Mouse (Mus musculus) ovary, postnatal 10 days (tissue): ENCODE data around the gene Entpd1.
A peak's percentile ranks its signal among the peaks of the same experiment; 100 is the strongest.
"Not testable (repeated sequence)": the region's sequence is repeated elsewhere in the genome, so short reads cannot be mapped to it uniquely, and the experiment has no call there.

Experiments used
- DNase-seq: peaks from one replicate; pipeline ENCODE4 v3.0.0; 2022; ENCODE audit warnings: low spot score

Gene Entpd1

DNA sequence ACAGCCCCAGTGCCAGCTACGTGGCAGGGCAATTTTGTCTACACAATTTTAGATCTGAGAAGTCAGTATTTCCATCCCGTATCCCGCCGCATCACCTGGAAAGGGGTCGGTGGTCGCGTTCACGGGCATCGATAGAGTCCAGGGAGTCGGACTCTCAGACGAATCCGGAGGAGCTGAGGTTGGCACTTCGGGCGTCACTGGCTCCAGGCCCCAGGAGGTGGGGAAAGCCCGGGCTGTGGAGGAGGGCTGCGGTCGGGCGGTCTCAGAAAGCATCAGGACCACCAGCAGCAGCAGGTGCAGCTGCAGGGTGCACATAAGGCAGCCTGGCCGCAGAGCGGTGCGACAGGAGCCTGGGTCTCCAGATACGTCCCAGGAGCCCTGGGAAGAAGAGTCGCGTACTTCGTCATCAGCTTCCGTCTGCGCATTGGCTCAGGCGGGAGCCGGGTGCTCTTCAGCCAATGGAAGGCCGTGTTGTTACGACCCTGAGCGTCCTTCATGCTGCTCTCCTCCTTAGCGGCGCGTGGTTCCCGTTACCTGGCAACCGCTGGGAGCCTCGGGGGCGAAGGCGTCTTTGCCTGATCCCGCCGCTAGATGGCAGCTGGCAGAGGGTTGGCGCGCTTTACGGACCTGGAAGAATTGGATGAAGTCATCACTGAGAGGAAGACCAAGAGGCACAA lies at the start of gene Entpd1, which contains the start of gene Tctn3:
Entpd1 (plus strand) TSS at position 537 of the 677 bp plus-strand sequence.
Tctn3 (minus strand) TSS at position 404 of the 677 bp plus-strand sequence.
- DNase-seq, result peak; percentile 88

DNA sequence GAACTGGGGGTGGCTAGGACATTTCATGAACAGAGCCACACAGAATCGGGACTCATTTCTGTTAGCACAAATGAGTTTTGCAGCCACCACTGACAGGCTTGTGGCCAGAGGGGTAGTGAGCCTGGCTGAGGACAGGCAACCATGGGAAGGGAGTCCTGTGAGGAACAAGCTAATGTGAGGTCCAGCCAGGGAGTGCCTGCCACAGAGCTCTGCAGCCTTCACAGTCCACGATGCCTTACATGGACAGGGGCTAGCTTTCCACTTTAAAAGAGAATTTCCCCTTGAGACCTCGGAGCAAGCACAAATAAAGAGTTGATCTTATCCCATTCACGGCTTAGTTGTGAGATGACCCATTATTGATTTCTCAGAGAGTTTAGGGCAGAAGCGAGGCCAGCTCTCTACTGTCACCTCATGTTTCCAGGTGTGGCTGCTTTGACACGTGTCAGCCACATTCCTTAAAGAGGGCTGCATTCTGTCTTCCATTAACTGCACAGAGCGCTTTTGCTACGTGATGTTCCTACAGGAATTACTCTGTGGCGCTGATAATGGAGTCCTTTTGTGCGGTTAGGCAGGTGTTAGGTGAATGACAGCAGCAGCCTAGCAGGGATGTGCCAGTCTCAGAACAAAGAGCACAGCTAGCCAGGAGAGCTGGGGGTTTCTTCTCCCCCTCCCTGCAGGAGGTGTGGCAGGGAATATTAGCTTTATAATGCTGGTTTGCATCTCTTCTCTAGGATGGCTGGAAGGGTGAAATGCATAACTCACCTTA lies 48.1 kb upstream of the Entpd1 start:
- DNase-seq, result no peak

DNA sequence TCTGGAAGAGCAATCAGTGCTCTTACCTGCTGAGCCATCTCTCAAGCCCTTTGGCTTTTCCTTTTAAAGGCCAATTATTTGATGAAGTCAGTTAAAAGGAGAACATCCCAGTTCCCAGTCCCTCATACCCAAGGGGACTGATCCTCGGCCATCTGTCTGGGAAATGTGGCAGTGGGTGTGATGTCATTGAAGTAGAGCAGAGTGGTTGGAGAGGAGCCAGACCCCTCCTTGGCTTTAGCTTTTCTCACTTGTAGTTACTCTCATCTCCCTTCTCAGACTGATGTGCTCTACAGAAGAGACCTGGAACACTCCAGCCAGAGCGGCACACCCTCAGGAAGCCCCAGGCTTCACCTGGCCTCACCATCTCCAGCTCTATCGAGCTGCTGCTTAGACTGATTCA lies 44.5 kb upstream of the Entpd1 start:
- no peak for DNase-seq

DNA sequence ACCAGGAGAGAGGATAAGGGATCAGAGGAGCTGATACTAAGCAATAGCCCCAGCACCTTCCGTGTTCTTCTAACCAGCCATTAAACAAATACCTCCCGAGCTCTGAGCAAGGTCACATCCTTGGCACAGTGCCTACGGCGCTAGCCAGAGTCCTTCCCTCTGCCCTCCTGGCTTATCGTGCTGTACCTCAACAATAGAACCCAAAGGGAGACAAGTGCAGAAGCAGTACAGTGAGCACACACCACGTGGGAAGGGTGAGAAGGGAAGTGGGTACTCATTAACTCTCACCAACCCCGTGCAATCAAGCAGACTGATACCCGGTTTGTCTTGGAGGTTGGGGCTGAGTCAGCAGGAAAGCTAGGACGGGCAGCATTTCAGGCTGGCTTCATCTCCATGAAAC lies 41.4 kb upstream of the Entpd1 start:
- DNase-seq, result no peak

DNA sequence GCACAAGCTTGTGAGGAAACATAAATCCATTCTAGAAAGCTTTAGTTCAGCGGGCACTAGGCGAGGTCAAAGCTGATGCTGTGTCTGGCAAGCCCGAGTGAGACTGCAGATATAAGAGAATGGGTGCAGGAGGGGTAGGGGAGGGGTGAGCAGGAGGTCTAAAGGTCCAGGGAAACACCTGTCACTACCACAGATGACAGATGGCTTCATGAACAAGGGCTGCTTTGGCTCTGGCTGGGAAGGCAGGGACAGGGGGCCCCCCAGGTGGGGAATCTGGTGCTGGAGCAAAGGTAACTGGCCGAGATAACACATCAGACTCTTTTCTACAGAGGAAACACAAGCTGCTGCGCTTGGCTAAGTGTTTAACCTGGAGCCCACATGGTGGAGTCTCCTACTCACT lies 36.7 kb upstream of the Entpd1 start:
- DNase-seq, result no peak

DNA sequence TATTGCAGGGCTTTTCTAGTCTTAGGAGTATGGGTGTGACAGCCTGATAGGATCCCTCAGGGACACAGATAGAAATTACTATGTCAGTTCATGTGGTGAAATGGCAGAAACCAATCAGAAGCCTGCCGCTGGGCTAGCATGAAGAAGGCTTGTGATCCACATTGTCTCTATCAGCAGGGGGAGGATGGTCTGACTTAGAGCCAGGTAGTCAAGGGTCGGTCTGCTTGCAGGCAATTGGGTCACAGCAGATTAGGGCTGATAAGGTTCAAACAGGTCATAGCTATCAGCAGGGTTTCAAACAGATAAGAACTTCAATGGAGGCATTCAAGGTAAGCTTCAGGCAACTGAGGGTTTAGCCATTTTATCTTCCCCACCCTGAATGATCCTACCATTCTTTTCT lies 31.3 kb upstream of the Entpd1 start:
- DNase-seq, result no peak

DNA sequence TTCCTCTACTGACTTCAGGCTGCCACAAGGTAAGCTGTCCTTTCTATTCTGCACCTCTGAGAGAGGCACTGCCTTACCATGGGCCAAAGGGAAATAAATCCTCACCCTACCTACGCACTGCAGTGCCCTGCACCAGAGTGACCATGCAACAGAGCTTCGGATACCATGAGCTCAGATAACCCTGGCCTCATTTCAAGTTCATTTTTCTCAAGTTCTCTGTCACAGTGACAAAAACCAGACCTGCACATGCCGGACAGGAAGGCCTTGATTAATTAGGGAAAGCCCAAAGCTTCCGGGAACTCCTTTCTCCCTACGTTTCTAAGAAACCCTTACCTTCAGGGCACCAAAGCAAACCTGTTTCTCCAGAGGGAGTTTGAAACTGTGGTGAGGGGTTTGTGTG lies 30.5 kb upstream of the Entpd1 start:
- no peak for DNase-seq

DNA sequence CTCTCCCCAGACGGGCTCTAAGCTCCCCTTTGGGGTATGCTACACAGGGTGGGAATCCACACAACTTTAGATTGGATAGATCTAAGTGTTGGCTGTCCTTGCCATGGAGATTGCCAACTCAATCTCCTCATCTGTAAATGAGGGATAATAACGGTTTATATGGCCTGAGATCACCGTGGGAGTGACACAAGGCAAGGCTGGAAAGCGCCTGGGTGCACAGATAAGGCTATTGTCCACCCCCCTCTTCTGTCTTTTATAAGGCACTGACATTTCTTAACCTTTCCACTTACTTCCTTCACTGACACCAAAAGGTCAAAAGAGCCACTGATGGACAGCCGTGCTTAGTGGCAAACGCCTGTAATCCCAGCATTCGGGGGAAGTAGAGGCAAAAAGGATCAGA lies 25.3 kb upstream of the Entpd1 start:
- no peak for DNase-seq

DNA sequence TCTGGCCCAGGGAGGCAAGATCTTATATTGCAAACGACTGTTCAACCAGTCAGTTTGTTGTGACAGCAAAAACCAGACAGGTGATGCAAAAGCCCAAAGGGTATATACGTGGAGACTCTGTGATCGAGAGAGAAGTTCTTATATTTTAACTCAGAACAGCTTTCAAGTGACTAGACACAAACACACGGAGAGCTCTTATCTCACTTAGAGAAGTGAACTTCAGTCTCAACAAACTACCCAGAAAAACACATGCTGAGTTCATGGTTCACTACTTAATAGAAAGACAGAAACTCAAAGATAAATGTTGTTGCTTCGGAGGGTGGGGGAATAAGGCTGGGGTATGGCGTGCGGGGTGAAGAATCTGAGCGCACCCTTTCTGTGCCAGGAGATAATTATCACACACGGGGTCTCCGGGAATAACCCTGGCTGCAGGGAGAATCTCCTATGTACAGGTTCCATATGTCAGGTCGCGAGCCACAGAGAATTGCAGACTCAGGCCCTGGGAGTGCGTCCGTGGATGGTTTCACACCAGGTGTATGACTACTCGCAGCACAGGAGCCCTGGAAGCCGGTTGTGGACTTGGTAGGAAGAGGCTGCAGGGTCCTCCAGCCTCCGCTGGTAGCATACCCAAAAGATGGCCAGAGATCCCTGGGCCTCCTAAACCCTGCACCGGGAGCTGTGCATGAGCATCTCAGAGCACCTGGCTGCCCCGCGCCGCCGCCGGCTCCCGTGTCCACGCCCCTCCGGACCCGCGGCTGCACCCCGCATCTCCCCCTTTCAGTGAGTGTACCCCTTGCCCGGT lies 24.5 kb upstream of the Entpd1 start:
- no peak for DNase-seq

DNA sequence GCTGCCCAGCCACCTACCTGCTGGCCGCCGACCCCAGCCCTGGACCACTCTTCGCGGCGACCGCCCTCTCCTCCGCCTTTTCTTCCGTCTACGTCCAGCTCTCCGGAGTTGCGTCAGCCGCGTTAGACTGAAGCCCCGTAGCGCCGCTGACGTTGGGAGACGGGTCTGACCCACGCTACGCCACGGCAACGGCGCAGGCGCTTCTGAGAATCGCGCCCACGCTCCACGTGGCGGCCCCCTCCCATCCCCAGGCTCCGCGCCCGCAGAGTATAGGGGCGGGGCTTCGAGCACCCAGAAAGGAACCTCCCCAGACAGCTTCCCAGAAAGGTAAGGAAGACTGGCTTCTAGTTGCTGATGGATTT lies 23.9 kb upstream of the Entpd1 start, which contains the start of gene Aldh18a1:
Aldh18a1 (minus strand) TSS at position 171 of the 362 bp plus-strand sequence.
- peak; percentile 94 for DNase-seq

DNA sequence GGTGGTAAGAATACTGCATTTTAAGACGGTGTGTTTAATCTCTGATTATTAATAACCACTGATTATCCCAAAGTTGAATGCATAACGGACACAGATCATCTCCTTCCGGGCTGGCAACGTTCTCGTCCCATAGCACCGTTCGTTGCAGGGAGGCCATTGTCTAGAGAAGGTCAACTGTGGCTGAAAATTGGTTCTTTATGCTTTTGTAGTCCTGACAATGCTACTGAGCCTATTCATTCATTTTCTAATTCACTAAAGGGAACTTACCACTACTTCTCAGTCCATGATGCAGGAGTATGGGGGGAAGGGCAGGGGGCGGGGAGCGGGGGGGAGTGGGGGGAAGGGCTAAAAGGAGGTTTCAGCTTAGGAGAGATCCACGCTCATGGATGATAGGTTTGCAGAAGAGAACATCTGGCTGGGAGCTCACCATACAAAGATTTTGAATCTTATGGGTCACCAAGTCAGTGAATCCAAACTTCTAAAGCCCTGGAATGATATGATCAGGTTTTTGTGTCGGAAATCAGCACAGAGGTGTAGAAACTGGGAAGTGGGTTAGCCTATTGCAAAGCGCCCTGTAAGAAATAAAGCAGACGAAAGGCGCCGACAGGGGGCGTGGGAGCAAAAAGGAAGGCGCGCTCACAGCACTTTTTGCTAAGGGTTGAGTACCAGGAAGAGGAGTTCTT lies 23.2 kb upstream of the Entpd1 start:
- peak; percentile 67 for DNase-seq

DNA sequence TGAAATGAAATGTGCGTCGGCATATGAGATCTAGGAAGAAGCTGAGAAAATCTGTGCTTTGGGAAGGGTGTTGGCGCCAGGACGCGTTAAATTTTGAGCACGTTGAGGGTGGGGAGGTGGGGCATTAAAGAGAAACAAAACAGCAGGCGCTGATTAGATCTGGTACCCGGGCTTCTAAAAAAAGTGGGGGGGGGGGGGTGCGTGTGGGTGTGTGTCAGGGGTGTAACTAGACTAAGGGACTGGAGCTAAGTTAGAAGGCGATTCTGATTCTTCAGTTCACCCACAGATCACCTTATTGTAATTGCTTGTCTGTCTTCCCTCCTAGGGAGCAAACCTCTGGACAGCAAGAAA lies 22.7 kb upstream of the Entpd1 start:
- DNase-seq, result no peak

DNA sequence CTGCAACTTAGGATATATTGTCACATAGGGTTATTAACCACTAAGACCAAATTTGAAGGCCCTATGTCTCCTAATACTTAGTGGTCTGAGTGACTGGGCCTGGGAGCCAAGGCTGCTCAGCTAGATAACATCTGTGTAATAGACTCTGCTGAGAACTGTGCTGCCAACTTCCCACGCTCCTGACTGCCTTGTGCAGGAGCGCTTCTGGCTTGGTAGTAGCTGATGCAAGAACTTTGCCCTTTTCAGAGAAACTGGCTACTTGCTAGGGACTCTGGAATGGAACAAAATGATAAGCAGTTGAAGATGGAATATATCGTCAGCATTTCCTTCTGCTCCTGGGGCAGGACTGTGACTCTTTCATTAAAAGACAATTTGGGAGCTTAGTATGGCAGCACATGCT lies 16.9 kb upstream of the Entpd1 start:
- DNase-seq, result no peak

DNA sequence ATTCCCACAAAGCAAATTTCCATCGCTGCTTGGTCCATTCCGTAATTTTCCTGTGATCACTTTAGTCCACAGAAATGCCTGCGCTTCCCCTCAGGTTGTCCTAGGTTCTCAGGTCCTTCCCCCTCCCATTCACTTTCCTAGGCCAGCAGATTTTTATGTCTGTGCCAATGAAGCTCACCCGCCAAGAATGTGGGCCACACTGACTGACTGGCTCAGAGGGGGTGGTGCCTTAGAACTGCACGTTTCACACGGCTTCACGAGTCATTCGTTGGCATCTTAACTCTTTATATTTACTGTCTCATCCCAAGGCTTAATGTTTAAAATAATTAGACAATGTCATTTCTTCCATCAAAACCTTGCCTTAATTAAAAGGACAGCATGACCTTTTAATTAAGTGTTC lies 16.3 kb upstream of the Entpd1 start:
- no peak for DNase-seq

DNA sequence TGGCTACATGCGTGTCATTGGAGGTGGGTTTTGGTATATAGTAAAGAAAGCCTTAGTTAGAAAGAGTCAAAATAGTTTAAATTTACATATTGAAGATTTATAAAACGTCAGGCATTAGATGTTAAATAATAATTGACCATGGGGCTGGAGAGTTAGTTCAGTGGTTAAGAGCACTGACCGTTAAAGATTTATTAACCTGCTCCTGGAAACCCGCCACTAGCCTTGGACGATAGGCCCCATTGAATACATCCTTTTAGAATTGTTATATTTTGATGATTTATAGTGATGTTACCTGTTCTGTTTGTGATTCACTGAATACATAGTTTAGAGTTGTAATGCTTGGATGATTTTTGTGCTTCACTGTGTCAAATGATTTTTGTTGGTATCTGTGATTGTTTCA lies 11.3 kb upstream of the Entpd1 start:
- DNase-seq, result not testable (repeated sequence)

DNA sequence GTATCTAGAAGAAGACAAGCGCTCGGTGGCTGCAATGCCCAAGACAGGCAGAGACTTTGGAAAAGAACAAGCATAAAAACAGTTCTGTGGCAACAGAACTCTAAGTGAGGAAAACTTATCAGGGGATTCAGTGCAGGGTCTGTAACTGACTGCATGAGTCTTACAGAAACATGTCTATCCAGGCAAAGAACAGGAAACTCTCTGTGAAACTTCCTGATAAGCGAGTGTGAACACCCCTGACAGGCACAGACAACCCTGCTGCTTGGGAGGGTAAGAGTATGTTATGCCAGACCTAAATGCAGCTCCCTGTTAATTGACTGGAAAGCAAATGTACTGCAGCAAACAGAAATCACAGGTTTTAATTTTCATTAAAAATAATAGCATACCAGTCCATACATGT lies 10.3 kb upstream of the Entpd1 start:
- no peak for DNase-seq

DNA sequence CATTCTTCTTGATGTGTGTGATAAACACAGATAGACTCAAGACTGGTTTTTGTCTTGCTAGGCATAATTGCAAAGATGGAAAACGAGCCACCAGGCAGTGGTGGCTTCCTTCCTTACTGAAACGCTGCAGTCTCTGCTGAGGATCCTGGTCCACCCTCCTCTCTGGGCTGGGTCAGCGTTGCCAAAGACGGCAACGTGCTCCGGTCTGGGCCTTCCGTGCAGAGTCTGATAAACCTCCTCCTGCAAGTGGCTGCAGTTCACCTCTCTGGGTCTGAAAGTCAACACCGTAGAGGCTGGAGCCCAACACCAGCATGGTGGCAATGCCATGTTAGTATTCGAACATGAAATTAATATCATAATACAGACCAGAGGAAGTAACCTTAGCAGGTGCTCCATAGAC lies 7.0 kb upstream of the Entpd1 start:
- DNase-seq, result no peak

DNA sequence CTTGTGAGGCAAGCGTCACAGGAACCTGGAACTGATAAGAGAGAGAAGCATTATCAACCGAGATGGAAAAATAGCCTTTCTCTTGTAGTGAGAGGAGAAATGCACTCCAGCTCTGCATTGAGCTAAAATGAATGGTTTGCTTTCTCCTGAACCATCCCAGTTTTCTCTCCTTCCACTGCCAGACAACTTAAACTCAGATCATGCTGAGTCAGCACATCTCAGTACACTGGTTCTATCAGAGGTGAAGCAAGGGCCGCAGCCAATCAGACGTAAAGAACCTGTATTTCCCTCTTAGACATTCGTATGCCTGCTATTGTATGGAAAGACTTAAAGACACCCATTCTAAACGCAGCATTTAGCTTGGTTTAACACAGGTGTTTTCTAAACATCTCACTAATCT lies 4.5 kb upstream of the Entpd1 start:
- DNase-seq, result no peak

DNA sequence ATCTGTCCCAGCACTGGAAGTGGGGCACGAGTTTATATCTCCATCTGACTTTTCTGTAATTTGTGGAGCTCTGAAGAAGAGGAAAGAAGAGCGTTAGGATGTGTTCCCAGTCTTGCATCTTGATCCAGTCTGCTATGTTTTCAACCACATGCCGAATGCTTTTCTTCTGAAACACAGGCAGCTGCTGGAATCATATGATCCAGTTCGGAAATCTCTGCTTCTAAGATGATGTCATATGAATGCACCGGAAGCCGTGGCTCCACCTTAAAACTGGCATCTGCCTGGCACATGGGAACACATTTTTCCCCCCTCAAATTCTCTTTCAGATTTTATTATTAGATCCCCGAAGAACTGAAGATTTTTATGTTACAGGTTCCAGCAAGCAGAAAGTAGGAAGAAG lies 2.6 kb downstream of the Entpd1 start:
- no peak for DNase-seq

DNA sequence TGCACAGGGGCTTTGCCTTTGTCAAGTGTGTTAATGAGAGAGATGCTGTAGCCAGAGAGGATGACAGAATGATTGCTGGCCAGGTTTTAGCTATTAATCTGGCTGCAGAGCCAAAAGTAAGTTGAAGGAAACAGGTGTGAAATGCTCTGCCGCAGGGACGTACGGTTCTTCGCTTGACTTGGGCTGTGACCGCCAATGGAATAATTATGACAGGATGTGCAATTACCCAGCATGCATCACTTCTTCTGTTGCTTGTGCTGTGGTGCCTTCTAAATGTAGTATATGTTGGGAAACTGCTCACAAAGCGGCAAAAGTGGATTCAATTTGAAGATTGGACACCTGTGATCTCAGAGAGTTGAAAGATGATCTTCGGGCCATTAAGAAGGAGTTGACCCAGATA lies 3.9 kb downstream of the Entpd1 start:
- no peak for DNase-seq

DNA sequence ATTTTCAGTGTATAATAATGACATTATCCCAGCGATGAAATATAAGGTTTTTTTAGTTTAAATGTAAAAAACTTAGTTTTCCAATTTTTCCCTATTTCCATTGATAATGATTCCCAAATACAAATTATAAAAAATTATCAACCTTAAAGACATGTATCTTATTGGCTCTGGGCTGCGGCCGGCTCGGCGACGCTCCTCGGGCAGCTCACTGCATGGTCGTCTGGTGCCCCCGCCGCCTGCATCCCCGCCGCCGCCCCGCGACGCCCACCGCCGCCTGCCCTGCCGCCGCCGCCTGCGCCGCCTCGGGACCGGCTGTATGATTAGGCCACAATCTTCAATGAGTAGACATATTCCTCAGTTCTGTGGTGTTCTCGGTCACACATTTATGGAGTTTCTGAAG lies 9.4 kb downstream of the Entpd1 start:
- DNase-seq, result not testable (repeated sequence)

DNA sequence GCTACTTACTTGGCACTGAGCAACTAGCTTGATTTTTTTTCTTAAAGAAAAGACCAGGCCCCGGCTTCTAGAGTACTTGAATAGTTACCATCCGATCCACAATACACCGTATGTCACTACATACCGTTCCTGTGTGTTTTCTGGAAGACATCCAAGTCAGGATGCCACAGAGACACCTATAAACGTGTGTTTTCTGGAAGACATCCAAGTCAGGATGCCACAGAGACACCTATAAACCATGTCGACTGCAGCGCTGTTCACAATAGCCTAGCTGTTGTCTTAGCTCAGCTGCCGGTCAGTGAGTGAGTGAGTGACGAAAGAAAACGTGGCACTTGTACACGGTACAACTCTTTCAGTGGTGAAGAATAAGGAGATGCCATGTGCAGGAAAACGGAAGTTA lies 13.8 kb downstream of the Entpd1 start:
- DNase-seq, result no peak
